Mouse (Mus musculus) bone marrow macrophage, adult 2 months (primary cell): ENCODE data around the gene Khdrbs1. TPM values are rescaled to one million over a fixed set of nuclear protein-coding genes. Genes with fewer than 3 reads are reported as not detected.

Source experiments
- H3K27ac ChIP-seq: 2 replicates; pipeline ENCODE4 v1.5.1; 2012; ENCODE audit warnings: low read depth, low read length; ENCODE audit not compliant: insufficient read depth
- H3K4me1 ChIP-seq: 2 replicates; pipeline ENCODE4 v1.6.1; 2012; ENCODE audit warnings: low read length; ENCODE audit not compliant: control insufficient read depth, insufficient read depth
- H3K4me3 ChIP-seq: 2 replicates; pipeline ENCODE4 v1.5.1; 2012; ENCODE audit warnings: mild to moderate bottlenecking, low read length, moderate library complexity; ENCODE audit not compliant: insufficient read depth
- CTCF ChIP-seq: IDR thresholded peaks from 2 replicates; pipeline ENCODE4 v1.5.1; 2012; ENCODE audit warnings: low read depth, mild to moderate bottlenecking, low read length, moderate library complexity
- POLR2A ChIP-seq: IDR thresholded peaks from 2 replicates; pipeline ENCODE4 v1.6.1; 2012; ENCODE audit warnings: mild to moderate bottlenecking, low read depth, low read length, borderline replicate concordance
- polyA plus RNA-seq: library from polyadenylated mRNA; stranded (reverse); fragments of >200 nt; gene quantifications from 2 replicates; pipeline ENCODE4 v1.2.4, GENCODE M21; 2012; ENCODE audit not compliant: missing spikeins, insufficient read depth, insufficient read length

Khdrbs1 gene
- polyA plus RNA-seq, 1 experiment = 67.1 TPM

DNA sequence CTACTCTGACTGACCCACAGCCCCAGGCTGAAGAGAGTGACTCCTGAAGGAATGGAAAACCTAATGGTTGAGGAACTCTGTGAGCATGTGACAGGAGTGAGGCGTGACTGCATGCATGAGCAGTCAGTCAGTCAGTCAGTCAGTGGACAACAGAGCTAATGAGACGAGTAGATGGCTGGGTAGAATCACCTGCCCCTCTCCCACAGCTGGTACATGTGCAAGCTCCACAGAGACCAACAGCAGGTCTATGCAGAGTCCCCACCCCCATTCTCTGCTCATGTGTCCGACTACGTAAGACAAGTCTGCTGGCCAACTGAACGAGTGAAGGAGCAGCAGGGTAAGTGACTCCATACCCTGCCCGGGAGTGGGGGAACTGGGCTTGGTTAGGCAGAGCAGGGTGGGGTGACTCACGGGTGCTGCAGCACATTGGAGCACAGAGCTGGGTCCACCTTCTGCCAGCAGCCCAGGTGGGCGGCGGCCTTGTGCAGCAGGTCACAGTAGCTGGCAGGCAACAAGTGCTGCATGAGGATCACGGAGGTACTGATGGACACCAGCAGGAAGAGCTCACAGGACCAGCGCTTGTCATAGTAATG is 58.1 kb downstream of the Khdrbs1 start:
- TF ChIP-seq POLR2A = no peak
- no peak for TF ChIP-seq CTCF

GRCm38 (mm10) chr4:129681837-129682236 is 60.3 kb downstream of the Khdrbs1 start:
- Histone ChIP-seq H3K4me3 (no peak overlapping the region), H3K4me1 (no peaks in the 10 kb centered on the region), H3K27ac (no peak overlapping the region)
- TF ChIP-seq CTCF = no peak

More for the DNA sequence above, 58.1 kb downstream of the Khdrbs1 start:
- Histone ChIP-seq H3K4me3 (no peak overlapping the region), H3K27ac (no peak overlapping the region), H3K4me1 (no peaks in the 10 kb centered on the region)

- Histone ChIP-seq H3K27ac (peak overlapping the region; percentile 10; the same call in 1 of the 2 replicates), H3K4me1 (peaks cover 15% of the 10 kb centered on the region)
- no peak for TF ChIP-seq POLR2A
- no peak for TF ChIP-seq CTCF
Measured at GRCm38 (mm10) chr4:129672878-129673449, 69.1 kb downstream of the Khdrbs1 start.

DNA sequence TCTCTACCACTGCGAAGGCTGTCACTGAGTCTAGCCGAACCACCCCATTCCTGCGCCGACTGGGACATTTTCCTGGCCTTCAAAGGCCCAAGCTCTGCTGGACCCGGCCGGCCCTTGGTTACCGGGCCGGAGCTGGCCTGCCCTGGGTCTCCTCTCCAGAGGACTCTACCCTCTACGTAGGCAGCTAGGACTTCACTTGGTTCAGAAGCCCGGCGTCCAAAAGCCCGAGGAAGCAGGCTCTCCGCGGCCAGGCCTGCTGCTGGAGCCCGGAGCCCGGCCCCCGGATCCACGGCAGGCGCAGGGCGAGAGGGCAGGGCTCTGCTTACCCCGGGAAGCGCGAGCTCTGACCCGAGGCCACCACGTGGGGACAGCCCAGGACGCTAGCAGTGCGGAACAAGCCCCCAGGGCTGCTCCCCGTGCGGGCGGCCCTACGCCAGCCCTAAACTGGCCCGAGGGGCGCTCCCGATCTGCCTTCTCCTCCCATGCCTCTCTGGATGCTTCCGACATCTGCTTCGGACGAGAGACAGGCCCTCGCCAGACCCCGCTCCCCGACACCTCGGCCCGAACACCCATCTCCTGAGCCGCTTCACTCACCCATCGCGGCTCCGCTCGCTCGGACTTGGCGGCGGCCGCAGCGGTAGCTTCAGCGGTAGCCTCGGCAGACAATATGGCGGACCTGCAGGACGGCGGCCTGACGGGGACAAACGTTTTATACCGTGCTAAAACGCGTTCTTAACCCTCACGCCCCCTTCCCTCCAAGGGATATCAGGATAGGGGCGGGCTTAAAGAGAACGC is 69.8 kb downstream of the Khdrbs1 start, which contains the start of gene Kpna6:
TSS of gene Kpna6 (minus strand) at position 685 of the 795 bp plus-strand sequence.
- H3K4me1 ChIP-seq = peaks cover 15% of the 10 kb centered on the region
- H3K27ac ChIP-seq = peak within 1 kb of the TSS; percentile 84
- TF ChIP-seq CTCF (no peak), POLR2A (no peak; the same call in 1 of the 2 replicates)
- H3K4me3 ChIP-seq = peak within 1 kb of the TSS; percentile 90

More at GRCm38 (mm10) chr4:129672878-129673449, 69.1 kb downstream of the Khdrbs1 start:
- H3K4me3 ChIP-seq = peak overlapping the region; percentile 90

GRCm38 (mm10) chr4:129671491-129672082 is 70.5 kb downstream of the Khdrbs1 start:
- no peak for TF ChIP-seq POLR2A
- no peak for TF ChIP-seq CTCF
- Histone ChIP-seq H3K4me1 (peaks cover 15% of the 10 kb centered on the region), H3K27ac (peak overlapping the region; percentile 84), H3K4me3 (peak overlapping the region; percentile 90)

DNA sequence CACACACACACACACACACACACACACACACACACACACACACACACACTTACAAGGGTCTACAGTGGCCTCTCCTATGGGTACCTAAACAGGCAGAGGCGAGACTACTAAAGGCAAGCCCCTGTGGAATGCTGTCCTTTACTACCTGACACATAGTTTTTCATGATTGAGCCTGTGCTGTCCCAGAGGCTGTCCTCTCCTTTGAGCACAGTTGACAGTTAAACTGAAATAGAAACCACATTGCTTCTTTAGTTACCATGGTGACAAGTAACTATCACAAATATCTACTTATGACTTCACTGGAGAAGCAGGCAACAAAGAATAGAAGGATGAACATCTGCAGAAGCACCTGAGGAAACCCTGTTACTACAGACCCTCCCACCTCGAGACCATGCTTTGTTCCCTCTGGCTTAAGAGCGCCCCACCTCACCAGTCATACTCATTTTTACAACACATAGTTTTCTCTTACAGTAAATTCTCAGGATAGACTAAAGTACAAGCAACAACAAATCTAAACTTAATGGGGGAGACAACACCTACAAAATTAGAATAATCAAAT is 79.8 kb downstream of the Khdrbs1 start:
- TF ChIP-seq POLR2A = no peak
- no peak overlapping the region for H3K4me3 ChIP-seq
- no peaks in the 10 kb centered on the region for H3K4me1 ChIP-seq
- no peak overlapping the region for H3K27ac ChIP-seq

GRCm38 (mm10) chr4:129661584-129661983 is 80.5 kb downstream of the Khdrbs1 start:
- no peak overlapping the region for H3K27ac ChIP-seq
- TF ChIP-seq POLR2A (no peak), CTCF (no peak)
- no peak overlapping the region for H3K4me3 ChIP-seq
- H3K4me1 ChIP-seq = no peaks in the 10 kb centered on the region

DNA sequence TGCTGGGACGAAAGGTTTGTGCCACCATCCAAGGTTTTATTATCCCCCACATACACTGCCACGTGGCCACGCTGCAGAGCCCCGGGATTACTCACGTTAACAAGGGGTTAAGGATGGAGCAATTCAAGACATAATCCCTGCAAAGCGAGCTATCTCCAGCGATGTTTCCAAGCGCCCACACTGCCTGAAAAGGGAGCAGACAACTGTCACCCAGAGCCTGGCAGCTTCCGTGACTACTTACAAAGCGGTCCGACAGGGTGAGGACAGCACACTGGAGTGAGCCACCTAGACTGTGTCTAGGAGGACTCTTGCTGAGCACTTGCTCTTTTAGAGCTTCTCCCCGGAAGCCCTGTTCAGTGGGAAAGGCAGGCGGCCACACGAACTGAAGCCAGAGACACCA is 87.3 kb downstream of the Khdrbs1 start:
- no peaks in the 10 kb centered on the region for H3K4me1 ChIP-seq
- H3K27ac ChIP-seq = no peak overlapping the region
- no peak overlapping the region for H3K4me3 ChIP-seq
- TF ChIP-seq POLR2A (no peak), CTCF (no peak)

Other genes starting within 250 kb of the Khdrbs1 start
- 157 and 166 TPM in 2 replicates for gene Marcksl1, start 228.7 kb downstream of the Khdrbs1 start, polyA plus RNA-seq
- gene Hdac1, start 199.6 kb downstream of the Khdrbs1 start, polyA plus RNA-seq = 75.2 and 83.9 TPM in 2 replicates
- 0.68 TPM in 1 of 2 replicates, not detected in the other for gene Lck, start 168.7 kb downstream of the Khdrbs1 start, polyA plus RNA-seq
- gene Fam167b, start 163.8 kb downstream of the Khdrbs1 start, polyA plus RNA-seq = 1.2 and 2.6 TPM in 2 replicates
- 105 and 119 TPM in 2 replicates for gene Eif3i, start 141.7 kb downstream of the Khdrbs1 start, polyA plus RNA-seq
- 137 and 140 TPM in 2 replicates for gene Tmem234, start 141.6 kb downstream of the Khdrbs1 start, polyA plus RNA-seq
- gene Dcdc2b, start 128.0 kb downstream of the Khdrbs1 start, polyA plus RNA-seq = 1.8 and 2.3 TPM in 2 replicates
- 13.6 and 14.0 TPM in 2 replicates for gene Iqcc, start 123.2 kb downstream of the Khdrbs1 start, polyA plus RNA-seq
- gene Ccdc28b, start 118.4 kb downstream of the Khdrbs1 start, polyA plus RNA-seq = 39.0 and 42.3 TPM in 2 replicates
- 39.8 and 45.7 TPM in 2 replicates for gene Txlna, start 101.2 kb downstream of the Khdrbs1 start, polyA plus RNA-seq
- gene Kpna6, start 69.5 kb downstream of the Khdrbs1 start, polyA plus RNA-seq = 35.1 and 42.0 TPM in 2 replicates
- gene Tmem39b, start 45.5 kb downstream of the Khdrbs1 start, polyA plus RNA-seq = 10.7 and 12.8 TPM in 2 replicates
- gene Ptp4a2, start 68.9 kb upstream of the Khdrbs1 start, polyA plus RNA-seq = 365 TPM in 2 replicates
- not detected in 2 replicates for gene Spocd1, start 186.9 kb upstream of the Khdrbs1 start, polyA plus RNA-seq
- gene Adgrb2, start 242.6 kb upstream of the Khdrbs1 start, polyA plus RNA-seq = not detected in 2 replicates